Mouse (Mus musculus) ES-E14 (cell line): ENCODE measurements around the gene Klhl2. TPM values are rescaled to one million over a fixed set of nuclear protein-coding genes. Genes with fewer than 3 reads are reported as not detected.

Experiments used
- DNase-seq: peaks from one replicate; pipeline ENCODE4 v3.0.0-alpha.2; 2013; ENCODE audit warnings: low read depth, low spot score
- H3K27ac ChIP-seq: 2 replicates; pipeline ENCODE4 v1.5.1; 2012; ENCODE audit warnings: low read depth, mild to moderate bottlenecking, low read length, moderate library complexity, mixed read lengths; ENCODE audit not compliant: poor library complexity, insufficient read depth, severe bottlenecking
- H3K36me3 ChIP-seq: 2 replicates; pipeline ENCODE4 v1.6.1; 2012; ENCODE audit warnings: mild to moderate bottlenecking, low read length, moderate library complexity, mixed read lengths; ENCODE audit not compliant: control insufficient read depth, poor library complexity, insufficient read depth, severe bottlenecking
- H3K4me1 ChIP-seq, 2 experiments: fragments of 150-350 bp in 1 of 2; sonication (generic) in 1 of 2; 2 replicates each; pipeline ENCODE4 v1.6.1; 2012; ENCODE audit warnings: low read length in 2 of 2, mild to moderate bottlenecking in 1 of 2, mixed read lengths in 1 of 2; ENCODE audit not compliant: control insufficient read depth in 2 of 2, insufficient read depth in 2 of 2, poor library complexity in 1 of 2
- H3K4me3 ChIP-seq, 2 experiments: fragments of 150-350 bp in 1 of 2; sonication (generic) in 1 of 2; 2 replicates each; pipeline ENCODE4 v1.5.1; 2012; ENCODE audit warnings: low read length in 2 of 2, low read depth in 1 of 2, mild to moderate bottlenecking in 1 of 2, mixed read lengths in 1 of 2; ENCODE audit not compliant: insufficient read depth in 1 of 2, poor library complexity in 1 of 2, severe bottlenecking in 1 of 2
- H3K9ac ChIP-seq: 2 replicates; pipeline ENCODE4 v1.6.1; 2012; ENCODE audit warnings: low read depth, mild to moderate bottlenecking, low read length, mixed read lengths; ENCODE audit not compliant: poor library complexity, insufficient read depth, severe bottlenecking
- H3K9me3 ChIP-seq: fragments of 150-350 bp; sonication (generic); 2 replicates; pipeline ENCODE4 v1.6.1; 2012; ENCODE audit warnings: low read depth, mild to moderate bottlenecking, low read length; ENCODE audit not compliant: control insufficient read depth, insufficient read depth
- CHD2 ChIP-seq: IDR thresholded peaks from 2 replicates; pipeline ENCODE4 v1.6.1; 2014; ENCODE audit warnings: mild to moderate bottlenecking, low read depth, low read length, inconsistent platforms
- HCFC1 ChIP-seq: IDR thresholded peaks from 2 replicates; pipeline ENCODE4 v1.6.1; 2012; ENCODE audit warnings: low read length, inconsistent platforms, borderline replicate concordance; ENCODE audit not compliant: insufficient read depth
- MAFK ChIP-seq: IDR thresholded peaks from 2 replicates; pipeline ENCODE4 v1.6.1; 2014; ENCODE audit warnings: mild to moderate bottlenecking, low read depth, low read length, inconsistent platforms; ENCODE audit not compliant: insufficient read depth
- ZC3H11A ChIP-seq: IDR thresholded peaks from 2 replicates; pipeline ENCODE4 v1.6.1; 2012; ENCODE audit warnings: low read depth, mild to moderate bottlenecking, inconsistent platforms, low read length, borderline replicate concordance
- ZNF384 ChIP-seq: IDR thresholded peaks from 2 replicates; pipeline ENCODE4 v1.6.1; 2012; ENCODE audit warnings: low read depth, low read length, inconsistent platforms
- in situ Hi-C, 2 experiments: fragments of 600-800 bp; cut with MboI; formaldehyde crosslinking; loops; one replicate each; pipeline ENCODE4 v1.15.1; 2025; ENCODE audit warnings: low sequenced_read_pairs in 2 of 2, inconsistent platforms in 1 of 2; ENCODE audit not compliant: unreplicated experiment in 2 of 2
- total RNA-seq: library from RNA; depleted of rRNA; stranded (reverse); fragments of 300-350 nt; gene quantifications from 2 replicates; pipeline ENCODE4 v1.2.3, GENCODE M21; 2012

Gene Klhl2
- total RNA-seq, 1 experiment = 16.3 TPM

GRCm38 (mm10) chr8:64848245-64848785, 1.5 kb downstream of the Klhl2 start:
- peaks cover 6% of the 10 kb centered on the region in 2 experiments for H3K4me1 ChIP-seq
- H3K9me3 ChIP-seq = no peaks in the 10 kb centered on the region
- in situ Hi-C loops = no loop called here
- H3K36me3 ChIP-seq = no peaks in the 10 kb centered on the region
- peak overlapping the region in 1 of 2 experiments; percentile 79; a peak in 3 of 4 replicates for H3K4me3 ChIP-seq
- no peak for DNase-seq
- no peak overlapping the region; the same call in 1 of the 2 replicates for H3K27ac ChIP-seq
- TF ChIP-seq HCFC1 (no peak), ZC3H11A (no peak), CHD2 (no peak), ZNF384 (no peak), MAFK (no peak)
- no peak overlapping the region for H3K9ac ChIP-seq

- Histone ChIP-seq H3K36me3 (no peaks in the 10 kb centered on the region), H3K9ac (no peak overlapping the region), H3K27ac (0 out of 2 replicates have a peak overlapping the region, but pooled peaks have one; percentile 20), H3K9me3 (no peaks in the 10 kb centered on the region), H3K4me3 (peak overlapping the region in 1 of 2 experiments; percentile 21; a peak in 1 of 4 replicates), H3K4me1 (peaks cover 6% of the 10 kb centered on the region in 2 experiments)
- no peak for DNase-seq
- in situ Hi-C loops = no loop called here
- TF ChIP-seq ZNF384 (no peak), HCFC1 (no peak), ZC3H11A (no peak), MAFK (no peak), CHD2 (no peak)
Measured at GRCm38 (mm10) chr8:64847650-64848049, 2.2 kb downstream of the Klhl2 start.

GRCm38 (mm10) chr8:64847241-64847640, 2.6 kb downstream of the Klhl2 start:
- Histone ChIP-seq H3K36me3 (no peaks in the 10 kb centered on the region), H3K9me3 (no peaks in the 10 kb centered on the region), H3K4me1 (peaks cover 6% of the 10 kb centered on the region in 2 experiments), H3K9ac (no peak overlapping the region), H3K27ac (0 out of 2 replicates have a peak overlapping the region, but pooled peaks have one; percentile 20), H3K4me3 (no peak overlapping the region)
- in situ Hi-C loops = no loop called here
- TF ChIP-seq CHD2 (no peak), ZNF384 (no peak), MAFK (no peak), HCFC1 (no peak), ZC3H11A (no peak)
- no peak for DNase-seq

DNA sequence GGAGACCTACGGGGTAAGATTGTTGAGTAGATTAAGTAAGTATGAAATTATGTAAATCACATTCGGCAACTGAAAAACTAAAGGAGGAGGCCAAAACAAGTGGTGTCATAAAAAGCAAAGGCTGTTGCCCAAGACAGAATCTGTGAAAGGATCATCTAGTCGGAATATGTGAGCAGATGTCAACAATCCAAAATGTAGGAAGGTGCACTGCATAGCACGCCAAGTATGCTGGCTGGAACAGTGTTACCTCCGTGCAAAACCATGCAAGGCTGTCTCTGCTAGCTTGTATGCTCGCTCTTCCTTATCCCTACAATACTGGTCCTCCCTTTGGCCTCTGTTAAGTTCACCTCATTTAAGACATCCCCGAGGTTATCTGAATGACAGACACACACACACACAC, 4.5 kb downstream of the Klhl2 start:
- H3K9ac ChIP-seq = no peak overlapping the region

DNA sequence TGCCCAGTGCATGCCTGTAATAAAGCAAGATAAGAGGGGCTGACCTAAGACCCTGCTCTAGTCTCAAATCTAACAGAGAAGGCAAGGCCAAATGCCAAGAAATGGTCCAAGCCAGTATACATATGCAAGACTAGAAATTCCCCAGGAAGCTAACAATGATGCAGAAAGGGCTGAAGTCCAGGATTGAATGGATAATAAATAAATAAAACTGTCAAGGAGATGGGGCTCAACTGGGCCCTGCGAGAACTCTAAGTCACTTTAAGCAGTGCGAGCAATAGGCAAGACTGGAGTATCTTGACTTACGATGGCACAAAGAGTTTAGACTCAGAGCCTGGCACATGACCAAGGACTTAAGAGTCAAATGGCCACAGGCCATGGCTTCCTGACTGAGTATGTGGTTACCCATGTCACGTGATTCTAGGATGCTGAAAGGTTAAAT, 5.8 kb downstream of the Klhl2 start:
- in situ Hi-C loops = no loop called here
- DNase-seq = no peak
- H3K9ac ChIP-seq = no peak overlapping the region

More for the DNA sequence above, 4.5 kb downstream of the Klhl2 start:
- no peak for DNase-seq
- TF ChIP-seq CHD2 = no peak
- no peak for TF ChIP-seq ZNF384
- no peak for TF ChIP-seq MAFK
- TF ChIP-seq HCFC1 = no peak
- no peak for TF ChIP-seq ZC3H11A
- Histone ChIP-seq H3K4me3 (no peak overlapping the region), H3K36me3 (no peaks in the 10 kb centered on the region), H3K27ac (no peak overlapping the region), H3K4me1 (peaks cover 6 to 7% of the 10 kb centered on the region in 2 experiments), H3K9me3 (no peaks in the 10 kb centered on the region)
- in situ Hi-C loops = no loop called here

More for the DNA sequence above, 5.8 kb downstream of the Klhl2 start:
- no peak overlapping the region for H3K27ac ChIP-seq
- no peak for TF ChIP-seq HCFC1
- no peak for TF ChIP-seq MAFK
- no peak for TF ChIP-seq ZC3H11A
- no peak for TF ChIP-seq ZNF384
- H3K36me3 ChIP-seq = no peaks in the 10 kb centered on the region
- peaks cover 6 to 10% of the 10 kb centered on the region in 2 experiments for H3K4me1 ChIP-seq
- no peak overlapping the region for H3K4me3 ChIP-seq
- no peaks in the 10 kb centered on the region for H3K9me3 ChIP-seq
